Mouse (Mus musculus) midbrain, embryonic 13.5 days (tissue): Measurements from ENCODE around the gene Lipt2. TPM values are rescaled to one million over a fixed set of nuclear protein-coding genes. Genes with fewer than 3 reads are reported as not detected.

ENCODE experiments used
- ATAC-seq: fragments of 200-750 bp; cut with Nextera tagmentation; 2 replicates; pipeline ENCODE4 v1.8.0; 2017; ENCODE audit warnings: mild to moderate bottlenecking, moderate TSS enrichment, moderate library complexity
- H3K27ac ChIP-seq: fragments of 300-500 bp; sonication (generic); 2 replicates; pipeline ENCODE4 v1.5.1; 2015; ENCODE audit warnings: inconsistent platforms, mild to moderate bottlenecking, moderate library complexity
- H3K27me3 ChIP-seq: fragments of 300-500 bp; sonication (generic); 2 replicates; pipeline ENCODE4 v1.6.1; 2015; ENCODE audit warnings: mild to moderate bottlenecking, inconsistent platforms
- H3K36me3 ChIP-seq: fragments of 300-500 bp; sonication (generic); 2 replicates; pipeline ENCODE4 v1.6.1; 2015; ENCODE audit warnings: mild to moderate bottlenecking, inconsistent platforms
- H3K4me1 ChIP-seq: fragments of 300-500 bp; sonication (generic); replicated peaks from 2 replicates; pipeline ENCODE4 v1.6.1; 2015; ENCODE audit warnings: inconsistent platforms
- H3K4me2 ChIP-seq: fragments of 300-500 bp; sonication (generic); replicated peaks from 2 replicates; pipeline ENCODE4 v1.6.1; 2015; ENCODE audit warnings: moderate library complexity, mild to moderate bottlenecking, inconsistent platforms
- H3K4me3 ChIP-seq: fragments of 300-500 bp; sonication (generic); replicated peaks from 2 replicates; pipeline ENCODE4 v1.5.1; 2015; ENCODE audit warnings: mild to moderate bottlenecking, inconsistent platforms
- H3K9ac ChIP-seq: fragments of 300-500 bp; sonication (generic); replicated peaks from 2 replicates; pipeline ENCODE4 v1.6.1; 2015; ENCODE audit warnings: mild to moderate bottlenecking, inconsistent platforms
- H3K9me3 ChIP-seq: fragments of 300-500 bp; sonication (generic); 2 replicates; pipeline ENCODE4 v1.6.1; 2016; ENCODE audit warnings: mild to moderate bottlenecking, inconsistent platforms
- WGBS: fragments of 180-500 bp; shearing (Covaris S2); methylation state at CpG from one replicate; pipeline ENCODE4 v1.1.7; 2015; 5-methylcytosine and 5-hydroxymethylcytosine counted together
- polyA plus RNA-seq: library from polyadenylated mRNA; unstranded; fragments of >200 nt; fragmentation: Nextera tagmentation; extraction: Ambion mirVana; gene quantifications from 2 replicates; pipeline ENCODE4 v1.2.1, GENCODE M21; 2015

The Lipt2 gene
- polyA plus RNA-seq, 1 experiment from 2014 or later: 16.6 TPM

DNA sequence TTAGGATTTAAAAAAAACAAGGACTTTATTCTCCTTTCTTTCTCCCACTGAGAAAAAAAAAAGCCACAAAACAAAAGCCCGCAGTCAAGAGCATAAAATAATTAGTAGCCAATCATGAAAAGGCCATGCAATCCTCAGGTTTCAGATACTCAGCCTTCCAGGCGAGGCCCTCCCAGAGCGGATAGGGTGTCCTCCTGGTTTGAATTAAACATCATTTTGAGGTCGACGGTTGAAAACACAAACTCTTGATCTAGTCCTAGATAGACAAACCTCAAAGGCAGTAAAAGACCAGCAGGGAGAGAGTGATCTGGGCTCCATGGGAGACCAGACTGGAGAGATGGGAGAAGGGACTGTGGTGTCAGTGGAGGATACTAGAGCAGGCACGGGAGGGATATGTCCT lies 45.8 kb downstream of the Lipt2 start:
- WGBS: 80% methylated on average over 6 of the region's 6 CpGs
- Histone ChIP-seq H3K27me3 (no peaks in the 10 kb centered on the region), H3K4me1 (no peaks in the 10 kb centered on the region), H3K27ac (no peak overlapping the region), H3K4me3 (no peak overlapping the region), H3K9me3 (no peaks in the 10 kb centered on the region), H3K36me3 (no peaks in the 10 kb centered on the region), H3K4me2 (no peak overlapping the region), H3K9ac (no peak overlapping the region)
- ATAC-seq: no peak

DNA sequence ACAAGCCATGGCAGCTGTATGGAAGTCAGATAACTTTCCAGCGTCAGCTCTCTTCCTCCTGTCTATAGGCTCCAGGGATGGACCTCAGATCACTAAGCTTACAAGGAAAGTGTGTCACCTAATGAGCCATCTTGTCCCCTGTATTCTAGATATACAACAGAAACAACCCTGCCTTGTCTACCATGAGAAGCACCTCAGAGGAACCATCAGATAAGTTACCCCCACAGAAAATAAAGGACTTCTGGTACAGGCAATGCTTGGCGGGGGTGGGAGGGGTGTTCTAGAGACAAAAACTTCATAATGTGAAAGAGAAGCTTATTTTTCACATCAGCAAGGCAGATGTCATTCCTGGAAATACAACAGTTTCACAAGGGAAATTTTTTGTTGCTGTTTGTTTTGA lies 47.1 kb downstream of the Lipt2 start:
- Histone ChIP-seq H3K4me1 (no peaks in the 10 kb centered on the region), H3K27me3 (no peaks in the 10 kb centered on the region), H3K9me3 (no peaks in the 10 kb centered on the region), H3K36me3 (no peaks in the 10 kb centered on the region), H3K4me2 (no peak overlapping the region), H3K4me3 (no peak overlapping the region), H3K9ac (no peak overlapping the region), H3K27ac (no peak overlapping the region)
- ATAC-seq: no peak
- 91% methylated on average over 2 of the region's 2 CpGs for WGBS

DNA sequence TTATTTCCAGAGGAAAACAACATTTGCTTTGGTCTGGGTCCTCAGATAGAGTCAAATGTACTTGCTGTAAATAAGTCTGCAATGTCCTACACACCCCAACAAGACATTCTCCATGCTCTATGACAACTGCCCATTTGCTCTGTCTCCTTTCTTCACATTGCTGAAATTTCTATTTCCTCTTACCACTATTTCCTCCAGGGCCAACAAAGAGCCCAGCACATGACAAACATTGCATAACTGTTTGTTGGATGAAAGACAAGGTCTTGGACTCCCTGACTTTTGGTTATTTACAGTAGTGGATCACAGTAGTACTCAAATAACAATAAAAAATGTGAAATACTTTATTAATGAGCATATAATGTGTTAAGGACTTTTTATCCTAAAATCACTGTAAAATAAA lies 48.8 kb downstream of the Lipt2 start:
- Histone ChIP-seq H3K27me3 (no peaks in the 10 kb centered on the region), H3K4me1 (no peaks in the 10 kb centered on the region), H3K4me2 (no peak overlapping the region), H3K4me3 (no peak overlapping the region), H3K9me3 (no peaks in the 10 kb centered on the region), H3K9ac (no peak overlapping the region), H3K36me3 (no peaks in the 10 kb centered on the region), H3K27ac (no peak overlapping the region)
- ATAC-seq: no peak

Other genes starting within 250 kb of the Lipt2 start
- gene Rnf169, start 178.8 kb upstream of the Lipt2 start, polyA plus RNA-seq: 5.0 and 5.5 TPM in 2 replicates
- not detected in 2 replicates for gene Chrdl2, start 153.1 kb upstream of the Lipt2 start, polyA plus RNA-seq
- gene Pold3, start 37.7 kb upstream of the Lipt2 start, polyA plus RNA-seq: 57.1 and 59.4 TPM in 2 replicates
- gene Kcne3, start 17.2 kb downstream of the Lipt2 start, polyA plus RNA-seq: 1.2 and 1.7 TPM in 2 replicates
- gene Pgm2l1, start 68.1 kb downstream of the Lipt2 start, polyA plus RNA-seq: 21.3 and 22.9 TPM in 2 replicates
- 3.6 and 5.5 TPM in 2 replicates for gene P4ha3, start 126.2 kb downstream of the Lipt2 start, polyA plus RNA-seq
- gene C2cd3, start 213.0 kb downstream of the Lipt2 start, polyA plus RNA-seq: 25.7 and 28.7 TPM in 2 replicates
- 139 and 144 TPM in 2 replicates for gene Ppme1, start 213.0 kb downstream of the Lipt2 start, polyA plus RNA-seq